Mouse (Mus musculus) midbrain, postnatal 0 days (tissue): ENCODE results near the gene Snx17. TPM values are rescaled to one million over a fixed set of nuclear protein-coding genes. Genes with fewer than 3 reads are reported as not detected.
"Not testable (repeated sequence)": the region's sequence is repeated elsewhere in the genome, so short reads cannot be mapped to it uniquely, and the experiment has no call there.

Experiments
- ATAC-seq: fragments of 200-750 bp; cut with Nextera tagmentation; 2 replicates; pipeline ENCODE4 v1.8.0; 2017; ENCODE audit warnings: moderate number of reproducible peaks, mild to moderate bottlenecking, moderate TSS enrichment, moderate library complexity; ENCODE audit not compliant: low FRiP score
- DNase-seq: peaks from one replicate; pipeline ENCODE4 v3.0.0-alpha.2; 2015; ENCODE audit warnings: low spot score
- H3K27ac ChIP-seq: fragments of 300-500 bp; sonication (generic); 2 replicates; pipeline ENCODE4 v1.5.1; 2014; ENCODE audit warnings: low read depth, mild to moderate bottlenecking, low read length, mixed read lengths
- H3K27me3 ChIP-seq: fragments of 300-500 bp; sonication (generic); 2 replicates; pipeline ENCODE4 v1.6.1; 2014; ENCODE audit warnings: low read length, control low read depth, mixed read lengths; ENCODE audit not compliant: insufficient read depth
- H3K36me3 ChIP-seq: fragments of 300-500 bp; sonication (generic); 2 replicates; pipeline ENCODE4 v1.6.1; 2014; ENCODE audit warnings: low read length, control low read depth, mixed read lengths; ENCODE audit not compliant: insufficient read depth
- H3K4me1 ChIP-seq: fragments of 300-500 bp; sonication (generic); 2 replicates; pipeline ENCODE4 v1.6.1; 2014; ENCODE audit warnings: mild to moderate bottlenecking, control low read depth, antibody characterized with exemption, low read length, mixed read lengths; ENCODE audit not compliant: insufficient read depth
- H3K4me2 ChIP-seq: fragments of 300-500 bp; sonication (generic); 2 replicates; pipeline ENCODE4 v1.6.1; 2014; ENCODE audit warnings: low read depth, mild to moderate bottlenecking, low read length, mixed read lengths; ENCODE audit not compliant: poor library complexity, severe bottlenecking
- H3K4me3 ChIP-seq: fragments of 300-500 bp; sonication (generic); 2 replicates; pipeline ENCODE4 v1.5.1; 2014; ENCODE audit warnings: low read depth, mild to moderate bottlenecking, low read length, moderate library complexity
- H3K9ac ChIP-seq: fragments of 300-500 bp; sonication (generic); replicated peaks from 2 replicates; pipeline ENCODE4 v1.6.1; 2014; ENCODE audit warnings: mild to moderate bottlenecking, low read length, moderate library complexity, mixed read lengths; ENCODE audit not compliant: poor library complexity, severe bottlenecking
- H3K9me3 ChIP-seq: fragments of 300-500 bp; sonication (generic); 2 replicates; pipeline ENCODE4 v1.6.1; 2016; ENCODE audit warnings: low read length, control low read depth
- CTCF ChIP-seq: IDR thresholded peaks from 2 replicates; pipeline ENCODE4 v1.5.1; 2016; ENCODE audit warnings: antibody characterized with exemption, mild to moderate bottlenecking
- WGBS: fragments of 180-500 bp; shearing (Covaris S2); extraction: QIAGEN DNeasy Blood & Tissue Kit; methylation state at CpG from one replicate; pipeline ENCODE4 v1.1.7; 2014; 5-methylcytosine and 5-hydroxymethylcytosine counted together
- polyA plus RNA-seq: library from polyadenylated mRNA; unstranded; fragments of >200 nt; fragmentation: Nextera tagmentation; extraction: Ambion mirVana; gene quantifications from 2 replicates; pipeline ENCODE4 v1.2.1, GENCODE M21; 2015
- total RNA-seq: library from RNA; depleted of rRNA; stranded (reverse); fragments of >200 nt; gene quantifications from 2 replicates; pipeline ENCODE4 v1.2.3, GENCODE M21; 2014

Gene Snx17
- total and polyA plus RNA-seq, 2 experiments from 2014 or later: 95.2 to 103 TPM

- Histone ChIP-seq H3K27ac (peak within 1 kb of the TSS; percentile 87), H3K4me1 (peaks cover 3% of the 10 kb centered on the region; the same call in 1 of the 2 replicates), H3K4me2 (peak within 1 kb of the TSS; percentile 82), H3K9me3 (peaks cover 5% of the 10 kb centered on the region), H3K4me3 (peak within 1 kb of the TSS; percentile 75), H3K9ac (peak within 1 kb of the TSS; percentile 84), H3K36me3 (peaks cover 65% of the 10 kb centered on the region), H3K27me3 (no peaks in the 10 kb centered on the region)
- DNase-seq (peak; percentile 99), ATAC-seq (peak; percentile 95)
- 2% methylated on average over 45 of the region's 53 CpGs for WGBS
- no peak for TF ChIP-seq CTCF
Observed at GRCm38 (mm10) chr5:31201742-31202590, 8.9 kb downstream of the Snx17 start, which contains the start of gene Zfp513. Gene Zfp513 (minus strand): TSS chr5:31202303.

- Histone ChIP-seq H3K4me3 (peak overlapping the region; percentile 75; the same call in 1 of the 2 replicates), H3K4me2 (peak overlapping the region; percentile 59), H3K9ac (no peak overlapping the region), H3K27ac (peak overlapping the region; percentile 86), H3K27me3 (no peaks in the 10 kb centered on the region), H3K36me3 (peaks cover 64% of the 10 kb centered on the region), H3K9me3 (peaks cover 5% of the 10 kb centered on the region), H3K4me1 (peaks cover 3% of the 10 kb centered on the region; the same call in 1 of the 2 replicates)
- no peak for TF ChIP-seq CTCF
- DNase-seq: no peak
- ATAC-seq: no peak
- WGBS: 88% methylated on average over 7 of the region's 7 CpGs
Observed at GRCm38 (mm10) chr5:31202933-31203332, 9.9 kb downstream of the Snx17 start.

GRCm38 (mm10) chr5:31203866-31204265 lies 10.8 kb downstream of the Snx17 start:
- Histone ChIP-seq H3K9me3 (peaks cover 5% of the 10 kb centered on the region), H3K36me3 (peaks cover 56% of the 10 kb centered on the region), H3K4me1 (peaks cover 3% of the 10 kb centered on the region; the same call in 1 of the 2 replicates), H3K9ac (no peak overlapping the region), H3K27me3 (no peaks in the 10 kb centered on the region), H3K4me3 (no peak overlapping the region), H3K4me2 (no peak overlapping the region), H3K27ac (no peak overlapping the region)
- DNase-seq: no peak
- WGBS: 90% methylated on average over 2 of the region's 2 CpGs
- ATAC-seq: no peak
- no peak for TF ChIP-seq CTCF

DNA sequence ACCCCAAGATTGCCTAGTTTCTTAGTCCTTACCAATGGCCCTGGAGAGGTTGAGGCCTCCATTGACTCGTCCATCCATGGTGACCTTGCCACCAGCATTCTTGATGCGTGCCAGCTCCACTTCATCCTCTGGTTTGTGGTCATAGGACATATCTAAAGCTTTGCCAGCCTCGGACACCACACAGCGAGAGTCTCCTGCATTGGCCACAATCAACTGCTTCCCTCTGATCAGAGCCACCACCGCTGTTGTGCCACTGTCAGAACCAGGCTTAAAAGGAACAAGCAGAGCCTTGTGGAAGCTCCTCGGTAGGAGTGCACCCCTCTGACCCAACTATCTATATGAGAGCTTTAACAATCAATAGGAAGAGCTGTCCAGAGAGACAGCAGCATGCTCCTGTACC lies 11.4 kb downstream of the Snx17 start:
- TF ChIP-seq CTCF: no peak
- H3K36me3 ChIP-seq: peaks cover 50% of the 10 kb centered on the region
- peaks cover 3% of the 10 kb centered on the region; the same call in 1 of the 2 replicates for H3K4me1 ChIP-seq
- no peak overlapping the region for H3K4me2 ChIP-seq
- 94% methylated on average over 6 of the region's 6 CpGs for WGBS
- no peak overlapping the region for H3K27ac ChIP-seq
- no peak for ATAC-seq
- no peak for DNase-seq
- no peak overlapping the region for H3K4me3 ChIP-seq
- H3K27me3 ChIP-seq: no peaks in the 10 kb centered on the region
- H3K9me3 ChIP-seq: peaks cover 5% of the 10 kb centered on the region
- H3K9ac ChIP-seq: no peak overlapping the region

DNA sequence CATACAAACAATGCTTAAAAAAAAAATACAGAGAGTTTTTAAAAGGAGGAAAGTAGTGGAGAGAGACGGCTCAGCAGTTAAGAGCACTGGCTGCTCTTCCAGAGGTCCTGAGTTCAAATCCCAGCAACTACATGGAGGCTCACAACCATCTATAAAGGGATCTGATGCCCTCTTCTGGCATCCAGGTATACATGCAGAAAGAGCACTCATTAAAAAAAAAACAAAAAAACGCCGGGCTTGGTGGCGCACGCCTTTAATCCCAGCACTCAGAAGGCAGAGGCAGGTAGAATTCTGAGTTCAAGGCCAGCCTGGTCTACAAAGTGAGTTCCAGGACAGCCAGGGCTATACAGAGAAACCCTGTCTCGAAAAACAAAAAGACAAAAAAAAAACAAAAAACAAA lies 23.5 kb downstream of the Snx17 start:
- not testable (repeated sequence) for H3K27me3 ChIP-seq, ATAC-seq, H3K27ac ChIP-seq, DNase-seq, H3K4me1 ChIP-seq, H3K9me3 ChIP-seq, H3K4me2 ChIP-seq, H3K36me3 ChIP-seq, H3K4me3 ChIP-seq, H3K9ac ChIP-seq
- 95% methylated on average over 6 of the region's 6 CpGs for whole genome bisulfite sequencing

DNA sequence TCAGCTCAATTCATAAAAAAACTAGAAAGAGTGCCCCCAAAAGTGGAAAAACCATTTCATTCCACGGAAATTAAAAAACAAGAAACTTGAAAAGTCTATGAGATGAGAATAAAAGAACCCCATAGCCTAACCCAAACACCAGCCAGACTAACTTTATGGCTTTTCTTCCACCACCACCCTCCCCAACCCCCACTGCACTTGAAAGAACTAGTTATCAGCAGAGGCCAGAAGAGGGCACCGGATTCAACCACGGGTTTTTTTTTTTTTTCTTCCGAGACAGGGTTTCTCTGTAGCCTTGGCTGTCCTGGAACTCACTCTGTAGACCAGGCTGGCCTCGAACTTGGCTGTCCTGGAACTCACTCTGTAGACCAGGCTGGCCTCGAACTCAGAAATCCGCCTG lies 25.3 kb downstream of the Snx17 start:
- no peak; the same call in 1 of the 2 replicates for TF ChIP-seq CTCF
- Histone ChIP-seq H3K4me1 (no peaks in the 10 kb centered on the region), H3K27ac (no peak overlapping the region), H3K27me3 (no peaks in the 10 kb centered on the region), H3K9ac (no peak overlapping the region), H3K9me3 (no peaks in the 10 kb centered on the region), H3K4me3 (no peak overlapping the region), H3K36me3 (no peaks in the 10 kb centered on the region), H3K4me2 (no peak overlapping the region)
- DNase-seq: no peak
- 67% methylated on average over 7 of the region's 7 CpGs for WGBS
- no peak for ATAC-seq
